Mouse (Mus musculus) cerebellum, adult 11-12 months (tissue): ENCODE results near the gene Itga7.
A peak's percentile ranks its signal among the peaks of the same experiment; 100 is the strongest.

Experiments used
- DNase-seq: peaks from one replicate; pipeline ENCODE4 v3.0.0; 2022

Gene Itga7

GRCm38 (mm10) chr10:128933574-128933973 lies at the start of gene Itga7:
Gene Itga7 (plus strand): TSS chr10:128933818.
- DNase-seq: peak; percentile 61

- DNase-seq: no peak
Measured at GRCm38 (mm10) chr10:128888941-128889827, 44.4 kb upstream of the Itga7 start.

- no peak for DNase-seq
Measured at GRCm38 (mm10) chr10:128889846-128890245, 43.8 kb upstream of the Itga7 start.

GRCm38 (mm10) chr10:128890383-128891295 lies 43.0 kb upstream of the Itga7 start:
- no peak for DNase-seq

DNA sequence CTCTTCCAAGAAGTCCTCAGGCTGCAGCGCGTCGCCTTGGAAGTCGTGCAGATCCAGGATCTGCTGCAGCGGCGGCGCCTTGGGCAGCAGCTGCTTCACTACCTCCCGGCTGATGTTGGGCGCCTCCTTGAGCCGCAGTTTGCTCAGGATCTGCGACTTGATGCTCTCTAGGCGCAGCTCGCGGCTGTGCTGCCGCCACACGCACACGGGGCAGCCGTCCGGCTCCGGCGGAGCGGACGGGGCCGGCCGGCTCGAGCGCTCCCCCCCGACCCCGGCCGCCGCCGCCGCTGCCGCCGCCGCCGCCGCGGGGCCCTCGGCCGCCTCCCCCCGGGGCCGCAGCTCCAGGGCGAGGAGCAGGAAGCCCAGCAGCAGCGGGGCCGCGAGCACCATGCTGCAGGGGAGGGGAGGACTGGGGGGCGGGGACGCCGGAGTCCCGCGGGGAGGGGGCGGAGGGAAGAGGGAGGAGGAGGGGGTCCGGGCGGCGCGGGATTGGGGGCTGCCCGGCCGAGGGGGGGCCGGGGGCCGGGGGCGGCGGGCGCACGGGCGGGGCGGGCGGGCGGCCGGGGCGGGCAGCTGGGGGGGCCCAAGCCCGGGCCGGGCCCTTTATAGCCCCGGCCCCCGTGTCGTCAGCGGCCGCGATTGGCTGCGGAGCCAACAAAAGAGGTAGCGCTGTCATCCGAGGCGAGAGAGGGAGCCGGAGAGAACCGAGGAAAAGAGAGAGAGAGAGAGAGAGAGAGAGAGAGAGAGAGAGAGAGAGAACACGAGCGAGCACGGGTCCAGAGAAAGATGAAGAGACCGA lies 42.1 kb upstream of the Itga7 start, which contains the start of gene Gdf11:
Gene Gdf11 (minus strand): TSS at position 423 of the 799 bp plus-strand sequence.
- DNase-seq: peak; percentile 17

GRCm38 (mm10) chr10:128892246-128892645 lies 41.4 kb upstream of the Itga7 start:
- DNase-seq: no peak

GRCm38 (mm10) chr10:128895437-128895836 lies 38.2 kb upstream of the Itga7 start:
- peak; percentile 43 for DNase-seq

- peak; percentile 34 for DNase-seq
Measured at GRCm38 (mm10) chr10:128895952-128896693, 37.5 kb upstream of the Itga7 start.

GRCm38 (mm10) chr10:128896807-128897206 lies 36.8 kb upstream of the Itga7 start:
- no peak for DNase-seq

DNA sequence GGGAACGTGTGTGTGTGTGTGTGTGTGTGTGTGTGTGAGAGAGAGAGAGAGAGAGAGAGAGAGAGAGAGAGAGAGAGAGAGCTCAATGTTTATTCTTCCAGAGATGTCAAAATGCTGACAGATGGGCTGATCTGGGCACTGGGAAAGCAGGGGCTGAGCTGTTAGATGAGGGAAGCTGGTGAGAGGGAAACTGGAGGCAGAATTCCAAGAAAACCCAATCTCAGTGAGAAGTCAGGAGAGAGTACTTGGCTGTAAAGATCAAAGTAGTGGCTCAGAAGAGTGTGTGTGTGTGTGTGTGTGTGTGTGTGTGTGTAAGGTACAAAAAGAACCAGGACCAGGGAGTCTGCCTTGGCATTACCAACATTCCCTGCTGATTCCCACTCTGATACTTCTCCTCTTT lies 36.1 kb upstream of the Itga7 start:
- no peak for DNase-seq

- no peak for DNase-seq
Measured at GRCm38 (mm10) chr10:128899759-128900490, 33.7 kb upstream of the Itga7 start.

GRCm38 (mm10) chr10:128900698-128901097 lies 32.9 kb upstream of the Itga7 start, which contains the start of gene Cd63:
Gene Cd63 (plus strand): TSS chr10:128900989.
- no peak for DNase-seq

DNA sequence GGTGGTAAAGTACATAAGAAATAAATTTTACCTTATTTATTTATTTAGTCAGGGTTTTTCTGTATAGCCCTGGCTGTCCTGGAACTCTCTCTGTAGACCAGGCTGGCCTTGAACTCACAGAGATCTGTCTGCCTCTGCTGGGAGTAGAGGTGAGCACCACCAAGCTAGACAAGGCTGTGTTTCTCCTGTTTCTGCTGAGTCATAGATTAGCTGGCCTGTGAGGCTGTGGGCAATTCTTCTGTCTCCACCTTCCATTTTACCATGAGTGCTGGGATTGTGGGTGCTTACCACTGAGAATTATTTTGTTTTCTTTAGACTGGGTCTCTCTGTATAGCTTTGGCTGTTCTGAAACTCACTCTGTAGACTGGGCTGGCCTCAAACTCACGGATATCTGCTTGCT lies 32.2 kb upstream of the Itga7 start:
- no peak for DNase-seq

GRCm38 (mm10) chr10:128902409-128902988 lies 31.1 kb upstream of the Itga7 start:
- DNase-seq: no peak

DNA sequence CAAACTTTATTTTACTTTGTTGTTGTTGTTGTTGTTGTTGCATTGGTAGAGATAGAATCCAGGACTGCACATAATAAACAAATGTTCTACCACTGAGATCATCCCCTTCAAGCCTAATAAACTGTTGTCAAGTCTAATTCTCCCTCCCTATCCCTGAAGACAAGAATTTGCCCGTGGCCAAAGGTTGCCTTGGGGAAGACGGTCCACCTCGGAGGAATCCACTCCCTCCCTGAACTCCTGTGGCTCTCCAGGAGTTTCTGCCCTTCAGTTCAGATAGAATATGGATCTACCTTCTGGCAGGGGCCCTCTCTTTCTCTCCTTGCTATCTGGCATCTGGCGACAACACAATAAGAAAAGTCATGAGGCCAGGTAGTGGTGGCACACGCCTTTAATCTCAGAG lies 28.8 kb upstream of the Itga7 start:
- no peak for DNase-seq

- DNase-seq: no peak
Measured at GRCm38 (mm10) chr10:128908778-128909448, 24.7 kb upstream of the Itga7 start.

DNA sequence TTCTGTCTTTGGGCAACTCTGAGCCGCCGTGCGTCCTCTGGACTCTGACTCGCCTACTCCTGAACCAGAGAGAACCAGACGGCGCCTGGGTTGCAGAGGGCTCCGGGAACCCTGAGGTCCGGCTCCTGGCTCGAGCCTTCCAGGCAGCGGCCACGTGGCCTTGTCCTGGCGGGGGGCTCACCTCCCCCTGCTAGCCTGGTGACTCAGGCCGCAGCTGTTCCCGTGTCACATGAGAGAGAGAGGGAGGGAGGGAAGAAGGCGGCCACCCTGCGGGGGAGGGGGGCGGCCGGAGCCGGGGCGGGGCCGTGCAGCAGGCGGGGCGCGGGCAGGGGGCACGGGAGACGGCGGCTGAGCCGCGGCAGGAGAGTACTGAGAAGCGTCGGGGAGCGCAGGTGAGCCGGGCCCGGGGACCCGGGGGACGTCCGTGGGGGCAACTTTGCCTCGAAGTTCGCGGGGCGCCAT lies 24.0 kb upstream of the Itga7 start:
- peak; percentile 69 for DNase-seq

- DNase-seq: peak; percentile 52
Measured at GRCm38 (mm10) chr10:128910066-128910841, 23.4 kb upstream of the Itga7 start.

DNA sequence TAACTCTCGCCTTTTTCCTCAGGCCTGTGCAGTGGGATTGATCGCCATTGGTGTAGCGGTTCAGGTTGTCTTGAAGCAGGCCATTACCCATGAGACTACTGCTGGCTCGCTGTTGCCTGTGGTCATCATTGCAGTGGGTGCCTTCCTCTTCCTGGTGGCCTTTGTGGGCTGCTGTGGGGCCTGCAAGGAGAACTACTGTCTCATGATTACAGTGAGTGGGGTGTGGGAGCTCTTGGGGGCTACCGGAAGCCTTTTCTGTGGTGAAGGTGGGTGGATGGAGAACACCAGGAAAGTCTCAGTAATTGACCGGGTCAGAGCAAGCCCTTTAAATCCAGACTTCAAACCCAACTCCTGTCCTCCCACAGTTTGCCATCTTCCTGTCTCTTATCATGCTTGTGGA lies 22.2 kb upstream of the Itga7 start:
- DNase-seq: no peak
